Mouse (Mus musculus) lung, embryonic 16.5 days (tissue): ENCODE measurements around the gene Iqsec1. TPM values are rescaled to one million over a fixed set of nuclear protein-coding genes. Genes with fewer than 3 reads are reported as not detected.

Experiments
- ATAC-seq: fragments of 200-750 bp; cut with Nextera tagmentation; 2 replicates; pipeline ENCODE4 v1.8.0; 2017; ENCODE audit warnings: low read depth, mild to moderate bottlenecking, moderate library complexity
- H3K27ac ChIP-seq: fragments of 300-500 bp; sonication (generic); 2 replicates; pipeline ENCODE4 v1.5.1; 2014; ENCODE audit warnings: mild to moderate bottlenecking, control low read depth, low read length
- H3K27me3 ChIP-seq: fragments of 300-500 bp; sonication (generic); 2 replicates; pipeline ENCODE4 v1.6.1; 2014; ENCODE audit warnings: low read depth, low read length, mixed read lengths; ENCODE audit not compliant: control insufficient read depth, insufficient read depth
- H3K36me3 ChIP-seq: fragments of 300-500 bp; sonication (generic); 2 replicates; pipeline ENCODE4 v1.6.1; 2014; ENCODE audit warnings: low read length; ENCODE audit not compliant: control insufficient read depth, insufficient read depth
- H3K4me1 ChIP-seq: fragments of 300-500 bp; sonication (generic); replicated peaks from 2 replicates; pipeline ENCODE4 v1.6.1; 2014; ENCODE audit warnings: low read length, mixed read lengths; ENCODE audit not compliant: control insufficient read depth, insufficient read depth
- H3K4me2 ChIP-seq: fragments of 300-500 bp; sonication (generic); 2 replicates; pipeline ENCODE4 v1.6.1; 2014; ENCODE audit warnings: low read depth, low read length, control low read depth
- H3K4me3 ChIP-seq: fragments of 300-500 bp; sonication (generic); 2 replicates; pipeline ENCODE4 v1.5.1; 2014; ENCODE audit warnings: mild to moderate bottlenecking, low read length, control low read depth
- H3K9ac ChIP-seq: fragments of 300-500 bp; sonication (generic); 2 replicates; pipeline ENCODE4 v1.6.1; 2014; ENCODE audit warnings: low read length, control low read depth
- H3K9me3 ChIP-seq: fragments of 300-500 bp; sonication (generic); 2 replicates; pipeline ENCODE4 v1.6.1; 2016; ENCODE audit warnings: low read length; ENCODE audit not compliant: control insufficient read depth
- WGBS: fragments of 180-500 bp; shearing (Covaris S2); extraction: QIAGEN DNeasy Blood & Tissue Kit; methylation state at CpG from one replicate; pipeline ENCODE4 v1.1.7; 2014; 5-methylcytosine and 5-hydroxymethylcytosine counted together
- polyA plus RNA-seq: library from polyadenylated mRNA; unstranded; fragments of >200 nt; fragmentation: Nextera tagmentation; extraction: Ambion mirVana; gene quantifications from 2 replicates; pipeline ENCODE4 v1.2.1, GENCODE M21; 2015

Iqsec1 gene
- polyA plus RNA-seq, 1 experiment from 2014 or later: 11.7 TPM

DNA sequence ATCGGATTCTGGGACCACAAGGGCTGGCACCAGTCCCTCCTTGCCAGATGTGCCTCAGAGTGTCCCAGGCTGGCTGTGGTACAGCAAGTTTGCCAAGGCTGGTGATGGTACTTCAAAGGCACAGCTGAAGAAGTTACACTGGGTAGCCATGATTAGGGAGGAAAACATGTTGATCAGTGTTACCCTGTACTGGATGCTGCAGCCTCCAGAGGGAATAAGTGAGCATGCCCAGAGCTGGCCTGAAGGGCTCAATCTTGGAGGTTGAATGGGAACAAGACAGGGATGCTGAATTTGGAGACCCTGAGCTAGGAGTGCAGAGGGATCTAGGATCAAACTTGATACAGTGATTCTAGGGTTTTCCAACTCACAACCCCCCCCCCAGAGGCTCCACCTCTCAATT is 175.0 kb downstream of the Iqsec1 start:
- 36% methylated on average over 1 of the region's 1 CpGs for WGBS
- Histone ChIP-seq H3K9ac (no peak overlapping the region), H3K4me3 (no peak overlapping the region), H3K27me3 (no peaks in the 10 kb centered on the region; the same call in 1 of the 2 replicates), H3K9me3 (no peaks in the 10 kb centered on the region), H3K4me1 (0 out of 2 replicates have a peak, but pooled peaks cover under 1% of the 10 kb centered on the region), H3K36me3 (no peaks in the 10 kb centered on the region), H3K27ac (no peak overlapping the region), H3K4me2 (no peak overlapping the region)
- no peak for ATAC-seq

DNA sequence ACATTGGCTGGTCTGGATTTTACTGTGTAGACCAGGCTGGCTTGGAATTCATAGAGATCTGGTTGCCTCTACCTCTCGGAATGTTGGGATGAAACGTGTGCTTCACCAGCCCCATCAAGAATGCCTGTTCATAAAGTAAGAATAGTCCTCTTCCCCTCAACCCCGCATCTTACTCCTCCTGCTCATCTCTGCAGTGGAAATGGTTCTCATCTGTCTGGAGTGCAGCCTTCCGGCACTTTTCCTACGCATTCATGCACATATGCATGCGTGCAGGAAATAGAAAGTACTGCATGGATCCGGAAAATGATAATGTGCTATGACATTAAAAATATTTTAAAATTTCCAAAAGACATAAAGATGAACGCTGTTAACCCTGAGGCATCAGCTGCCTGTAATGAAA is 175.9 kb downstream of the Iqsec1 start:
- ATAC-seq: no peak
- WGBS: 74% methylated on average over 8 of the region's 8 CpGs
- H3K4me2 ChIP-seq: no peak overlapping the region

DNA sequence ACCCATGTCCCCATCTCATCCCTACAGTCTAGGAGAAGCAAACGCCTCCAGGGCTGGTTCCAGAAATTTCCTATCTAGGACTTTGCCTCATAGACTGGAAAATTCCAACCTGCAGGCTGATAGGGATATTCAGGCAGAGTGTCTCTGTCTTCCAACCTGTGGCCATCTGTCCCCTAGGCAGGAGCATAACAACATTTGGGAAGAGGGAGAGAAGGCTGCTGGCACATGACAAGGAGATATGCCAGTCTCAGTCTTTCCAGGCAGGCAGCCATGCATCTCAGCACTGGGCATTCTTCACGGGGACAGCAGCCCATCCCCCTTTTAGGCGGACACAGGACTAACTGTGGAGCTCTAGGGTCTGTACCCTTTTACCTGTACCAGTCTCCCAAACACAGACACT is 176.4 kb downstream of the Iqsec1 start:
- no peaks in the 10 kb centered on the region for H3K9me3 ChIP-seq
- WGBS: 62% methylated on average over 3 of the region's 3 CpGs
- no peak overlapping the region for H3K4me2 ChIP-seq
- H3K4me3 ChIP-seq: no peak overlapping the region
- H3K27ac ChIP-seq: no peak overlapping the region
- H3K4me1 ChIP-seq: peaks cover 3% of the 10 kb centered on the region; the same call in 1 of the 2 replicates
- no peak for ATAC-seq
- H3K9ac ChIP-seq: no peak overlapping the region
- H3K27me3 ChIP-seq: no peaks in the 10 kb centered on the region; the same call in 1 of the 2 replicates
- H3K36me3 ChIP-seq: no peaks in the 10 kb centered on the region

More for the DNA sequence above, 175.9 kb downstream of the Iqsec1 start:
- no peak overlapping the region for H3K9ac ChIP-seq
- no peaks in the 10 kb centered on the region for H3K9me3 ChIP-seq
- H3K27ac ChIP-seq: no peak overlapping the region
- no peaks in the 10 kb centered on the region; the same call in 1 of the 2 replicates for H3K27me3 ChIP-seq
- no peaks in the 10 kb centered on the region for H3K36me3 ChIP-seq
- H3K4me3 ChIP-seq: no peak overlapping the region
- H3K4me1 ChIP-seq: peaks cover 3% of the 10 kb centered on the region; the same call in 1 of the 2 replicates

DNA sequence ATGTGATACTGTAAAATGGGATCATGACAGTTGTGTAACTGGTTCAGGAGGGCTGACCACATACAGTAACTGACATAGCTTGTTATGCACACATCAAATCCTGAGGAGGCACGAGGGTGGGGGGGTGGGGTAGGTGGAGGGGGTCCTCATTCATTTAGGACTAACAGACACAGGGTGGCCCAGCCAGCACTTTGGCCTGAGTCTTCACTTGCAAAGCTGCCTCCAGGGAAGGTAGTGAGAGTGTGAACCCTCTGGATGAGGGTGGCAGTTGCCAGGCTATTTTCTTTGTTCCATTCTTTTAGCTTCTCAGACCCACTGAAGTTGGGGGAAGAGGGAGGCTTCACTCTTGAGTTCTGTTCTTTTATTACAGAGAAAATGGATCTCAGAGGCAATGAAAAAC is 177.9 kb downstream of the Iqsec1 start:
- Histone ChIP-seq H3K4me2 (no peak overlapping the region), H3K36me3 (no peaks in the 10 kb centered on the region), H3K9me3 (no peaks in the 10 kb centered on the region), H3K9ac (no peak overlapping the region), H3K4me1 (peaks cover 3% of the 10 kb centered on the region; the same call in 1 of the 2 replicates), H3K4me3 (no peak overlapping the region), H3K27ac (no peak overlapping the region), H3K27me3 (no peaks in the 10 kb centered on the region; the same call in 1 of the 2 replicates)
- 39% methylated on average over 1 of the region's 1 CpGs for WGBS
- no peak for ATAC-seq

DNA sequence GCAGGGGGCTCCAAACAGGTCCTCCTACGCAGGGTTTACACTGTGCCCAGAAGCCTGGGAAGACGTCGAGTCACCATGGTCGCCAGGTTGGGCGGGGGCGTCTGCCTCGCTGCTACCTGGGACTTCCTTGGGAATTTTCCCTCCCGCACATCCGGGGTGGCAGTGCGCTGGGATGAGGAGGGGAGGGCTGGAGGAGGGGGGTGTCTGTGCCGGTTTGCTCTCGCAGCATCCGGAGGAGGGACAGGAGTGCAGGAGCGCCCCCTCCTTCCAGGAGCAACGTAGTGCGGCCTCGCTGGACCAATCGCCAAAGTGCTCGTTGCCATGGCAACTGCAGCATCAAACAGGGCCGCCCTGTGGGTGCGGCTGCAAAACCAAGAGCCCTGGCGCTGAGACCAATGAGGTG is 178.5 kb downstream of the Iqsec1 start:
- no peak overlapping the region for H3K4me2 ChIP-seq
- no peak overlapping the region for H3K27ac ChIP-seq
- no peaks in the 10 kb centered on the region for H3K9me3 ChIP-seq
- 4% methylated on average over 21 of the region's 22 CpGs for WGBS
- no peak overlapping the region for H3K9ac ChIP-seq
- H3K4me1 ChIP-seq: peaks cover 5% of the 10 kb centered on the region; the same call in 1 of the 2 replicates
- peak; percentile 47 for ATAC-seq
- H3K36me3 ChIP-seq: no peaks in the 10 kb centered on the region
- no peaks in the 10 kb centered on the region; the same call in 1 of the 2 replicates for H3K27me3 ChIP-seq
- H3K4me3 ChIP-seq: no peak overlapping the region

DNA sequence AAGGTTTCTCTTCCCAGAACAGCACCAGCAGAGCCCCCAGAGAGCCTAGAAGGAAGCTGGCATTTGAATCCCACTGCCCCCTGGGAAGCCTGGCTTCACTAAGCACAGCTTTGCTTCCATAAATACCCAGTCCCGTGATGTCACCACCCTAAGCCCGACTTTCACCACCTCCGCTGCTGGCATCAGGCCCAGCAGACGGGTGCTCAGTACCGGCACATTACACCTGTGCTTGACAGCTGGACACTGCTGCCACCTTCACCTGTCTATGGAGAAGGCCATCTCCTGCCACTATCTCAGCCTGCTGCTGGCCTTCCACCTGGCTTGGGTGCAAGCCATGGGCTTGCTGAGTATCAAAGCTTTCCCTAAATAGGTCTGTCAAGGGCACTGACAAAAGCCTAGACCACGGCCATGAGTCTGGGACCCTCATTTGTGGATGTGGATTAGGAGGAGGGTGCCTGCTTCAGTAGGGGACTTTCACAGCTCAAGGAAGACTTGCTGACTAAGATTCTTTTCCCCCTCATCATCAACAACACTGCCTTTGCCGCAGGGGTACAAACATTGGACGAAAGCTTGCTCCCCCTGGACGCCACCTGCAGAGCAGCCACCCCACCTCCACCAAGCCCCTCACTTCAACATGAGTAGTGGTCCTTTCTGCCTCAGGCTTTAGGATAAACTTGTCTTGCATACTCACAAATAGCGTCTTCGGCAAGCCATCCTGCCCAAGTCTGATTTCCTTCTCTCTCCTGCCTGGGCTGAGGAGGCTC is 179.2 kb downstream of the Iqsec1 start:
- Histone ChIP-seq H3K4me2 (no peak overlapping the region), H3K9me3 (no peaks in the 10 kb centered on the region), H3K9ac (no peak overlapping the region), H3K27ac (no peak overlapping the region), H3K4me1 (peaks cover 6% of the 10 kb centered on the region; the same call in 1 of the 2 replicates), H3K36me3 (no peaks in the 10 kb centered on the region), H3K4me3 (no peak overlapping the region), H3K27me3 (no peaks in the 10 kb centered on the region; the same call in 1 of the 2 replicates)
- WGBS: 57% methylated on average over 11 of the region's 11 CpGs
- no peak for ATAC-seq

DNA sequence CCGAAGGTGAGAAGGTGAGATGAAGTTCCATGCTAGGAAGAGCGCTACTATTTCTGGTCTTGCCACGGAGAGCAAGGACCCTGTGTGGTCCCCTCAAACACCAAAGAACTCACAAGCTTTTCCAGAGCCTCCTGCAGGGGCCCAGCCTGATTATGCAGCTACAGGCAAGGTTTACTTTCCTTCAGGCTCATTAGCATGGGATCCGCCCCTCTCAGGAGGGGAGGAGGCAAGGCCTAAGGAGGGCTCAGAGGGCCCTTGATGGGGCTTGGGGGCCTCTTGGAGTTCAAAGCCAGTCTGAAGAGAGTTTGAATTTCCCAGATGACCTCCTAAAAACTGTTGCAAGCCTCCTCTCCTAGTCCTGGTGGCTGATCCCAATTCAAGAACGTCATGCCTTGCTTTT is 179.9 kb downstream of the Iqsec1 start:
- Histone ChIP-seq H3K9me3 (no peaks in the 10 kb centered on the region), H3K4me2 (no peak overlapping the region), H3K27me3 (no peaks in the 10 kb centered on the region; the same call in 1 of the 2 replicates), H3K27ac (no peak overlapping the region), H3K4me1 (peaks cover 6% of the 10 kb centered on the region; the same call in 1 of the 2 replicates), H3K9ac (no peak overlapping the region), H3K36me3 (no peaks in the 10 kb centered on the region), H3K4me3 (no peak overlapping the region)
- 21% methylated on average over 5 of the region's 5 CpGs for WGBS
- no peak for ATAC-seq

DNA sequence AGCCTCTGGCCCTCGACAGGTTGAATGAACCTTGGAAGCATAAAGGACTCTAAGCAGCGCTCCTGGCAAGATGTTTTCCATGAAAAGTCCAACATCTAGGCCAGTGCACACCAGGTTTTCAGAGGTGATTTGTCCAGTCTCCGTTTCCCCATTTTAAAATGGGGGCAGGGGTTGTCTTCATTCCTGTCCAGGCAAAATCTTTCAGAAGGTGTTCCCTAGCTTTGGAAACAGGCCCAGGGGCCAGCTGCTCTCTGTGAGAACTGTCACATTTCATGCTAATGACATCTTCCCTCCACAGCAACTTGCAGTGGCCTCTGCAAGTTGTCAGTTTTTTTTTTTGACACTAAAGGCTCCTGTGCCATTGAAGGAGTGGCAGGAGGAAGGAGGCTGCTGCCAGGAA is 180.4 kb downstream of the Iqsec1 start:
- ATAC-seq: no peak
- Histone ChIP-seq H3K4me3 (no peak overlapping the region), H3K9me3 (no peaks in the 10 kb centered on the region), H3K27ac (no peak overlapping the region), H3K36me3 (no peaks in the 10 kb centered on the region), H3K9ac (no peak overlapping the region), H3K4me1 (peaks cover 6% of the 10 kb centered on the region; the same call in 1 of the 2 replicates), H3K4me2 (no peak overlapping the region), H3K27me3 (no peaks in the 10 kb centered on the region; the same call in 1 of the 2 replicates)
- WGBS: 63% methylated on average over 3 of the region's 3 CpGs

DNA sequence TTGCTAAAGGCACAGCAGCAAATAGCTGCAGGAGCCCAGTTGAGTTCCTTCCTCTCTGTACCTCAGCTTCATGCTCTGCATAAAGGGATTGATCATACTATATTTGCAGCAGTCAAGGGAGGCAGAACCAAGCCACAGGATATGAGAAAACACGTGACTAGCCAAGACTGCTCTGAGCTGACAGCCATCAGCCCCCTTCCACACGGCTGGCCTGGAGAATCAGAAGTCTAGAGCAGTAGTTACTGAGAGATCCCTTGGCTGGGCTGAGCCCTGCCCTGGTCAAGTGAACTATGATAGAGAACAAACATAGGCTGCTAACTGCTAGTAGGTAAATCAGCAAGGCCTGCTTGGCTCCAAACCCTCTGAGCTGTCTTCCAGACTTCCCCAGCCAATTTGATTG is 180.9 kb downstream of the Iqsec1 start:
- Histone ChIP-seq H3K4me3 (no peak overlapping the region), H3K9me3 (no peaks in the 10 kb centered on the region), H3K4me1 (peaks cover 6% of the 10 kb centered on the region; the same call in 1 of the 2 replicates), H3K9ac (no peak overlapping the region), H3K36me3 (no peaks in the 10 kb centered on the region), H3K4me2 (no peak overlapping the region), H3K27ac (no peak overlapping the region), H3K27me3 (no peaks in the 10 kb centered on the region; the same call in 1 of the 2 replicates)
- WGBS: 41% methylated on average over 2 of the region's 2 CpGs
- ATAC-seq: no peak
